Mouse (Mus musculus) kidney, embryonic 14.5 days (tissue): ENCODE data around the gene Trrap. TPM values are rescaled to one million over a fixed set of nuclear protein-coding genes. Genes with fewer than 3 reads are reported as not detected.

Source experiments
- microRNA-seq: library from miRNA; unstranded; fragments of <30 nt; microRNA quantifications from one replicate; pipeline ENCODE4, GENCODE M21; 2016
- polyA plus RNA-seq: library from polyadenylated mRNA; unstranded; fragments of >200 nt; fragmentation: Nextera tagmentation; extraction: Ambion mirVana; gene quantifications from 2 replicates; pipeline ENCODE4 v1.2.1, GENCODE M21; 2014

The Trrap gene
- polyA plus RNA-seq, 1 experiment from 2014 or later: 110 TPM

Small RNAs within 50 kb of the gene (microRNA-seq; reads per million reads assigned to microRNA genes)
- gene Mir7039: not detected

Other genes starting within 250 kb of the Trrap start
- 0.59 and 0.80 TPM in 2 replicates for gene Nptx2, start 221.8 kb upstream of the Trrap start, polyA plus RNA-seq
- gene Tmem130, start 5.9 kb upstream of the Trrap start, polyA plus RNA-seq: 0.12 and 0.24 TPM in 2 replicates
- gene Smurf1, start 198.1 kb downstream of the Trrap start, polyA plus RNA-seq: 13.5 and 20.2 TPM in 2 replicates